Mouse (Mus musculus): Measurements from ENCODE around the gene Defb18. TPM values are rescaled to one million over a fixed set of nuclear protein-coding genes. Genes with fewer than 3 reads are reported as not detected.
"Not testable (repeated sequence)": the region's sequence is repeated elsewhere in the genome, so short reads cannot be mapped to it uniquely, and the experiment has no call there.

The Defb18 gene
- polyA plus RNA-seq (2016; fragmentation: Nextera tagmentation; extraction: Ambion mirVana), result not detected in 2 replicates

DNA sequence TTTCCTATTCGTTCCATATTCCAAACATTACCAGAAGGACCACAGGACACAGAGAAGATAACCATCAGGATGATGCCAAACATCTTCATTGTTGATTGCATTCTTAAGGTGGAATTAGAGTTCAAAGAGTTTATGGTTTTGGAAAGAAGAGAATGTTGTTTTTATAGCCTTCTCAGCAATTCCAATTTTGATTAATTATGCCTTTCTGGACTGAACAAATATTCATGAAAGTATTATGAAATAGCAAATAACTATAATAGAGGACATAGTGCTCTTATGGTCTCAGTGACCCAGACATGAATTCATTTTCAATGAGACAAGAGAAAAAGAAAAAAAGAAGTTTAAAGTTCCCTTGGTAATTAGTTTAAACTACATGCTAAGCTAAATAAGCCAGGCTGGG is at the start of gene Defb18:
Gene Defb18, minus strand, starts transcription at position 101 of the 400 bp plus-strand sequence.
- Histone ChIP-seq H3K27ac (no peak within 1 kb of the TSS), H3K27me3 (replicated peaks) (no peaks in the 10 kb centered on the region), H3K4me2 (no peak within 1 kb of the TSS), H3K4me3 (no peak within 1 kb of the TSS), H3K4me1 (no peaks in the 10 kb centered on the region), H3K9ac (no peak within 1 kb of the TSS), H3K9me3 (replicated peaks) (no peaks in the 10 kb centered on the region), H3K36me3 (no peaks in the 10 kb centered on the region)
- no peak for ATAC-seq
- WGBS (ENCODE audit: insufficient replicate concordance), result 35% methylated on average over 1 of the region's 1 CpGs

DNA sequence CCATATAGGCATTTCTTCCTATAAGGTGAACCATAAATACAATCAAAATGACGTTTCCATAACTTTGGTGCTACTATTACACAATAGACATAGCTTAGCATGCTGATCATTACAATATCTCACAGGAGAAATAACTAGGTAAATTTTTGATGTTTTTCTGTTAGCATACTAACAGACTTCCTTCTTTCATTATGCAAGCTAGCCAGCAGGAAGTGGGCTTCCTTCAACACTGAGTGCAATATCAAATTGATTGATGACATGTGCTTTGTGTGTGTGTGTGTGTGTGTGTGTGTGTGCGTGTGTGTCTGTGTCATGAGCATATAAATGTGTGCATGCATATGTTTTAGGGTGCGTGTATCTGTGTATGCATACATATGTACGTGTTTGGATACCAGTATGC is 33.9 kb upstream of the Defb18 start:
- Histone ChIP-seq H3K9ac (no peak overlapping the region), H3K27me3 (replicated peaks) (no peaks in the 10 kb centered on the region), H3K9me3 (replicated peaks) (no peaks in the 10 kb centered on the region), H3K4me3 (no peak overlapping the region), H3K27ac (no peak overlapping the region), H3K4me2 (no peak overlapping the region), H3K36me3 (no peaks in the 10 kb centered on the region), H3K4me1 (no peaks in the 10 kb centered on the region)
- 59% methylated on average over 4 of the region's 4 CpGs for WGBS (ENCODE audit: insufficient replicate concordance)
- ATAC-seq, result no peak

DNA sequence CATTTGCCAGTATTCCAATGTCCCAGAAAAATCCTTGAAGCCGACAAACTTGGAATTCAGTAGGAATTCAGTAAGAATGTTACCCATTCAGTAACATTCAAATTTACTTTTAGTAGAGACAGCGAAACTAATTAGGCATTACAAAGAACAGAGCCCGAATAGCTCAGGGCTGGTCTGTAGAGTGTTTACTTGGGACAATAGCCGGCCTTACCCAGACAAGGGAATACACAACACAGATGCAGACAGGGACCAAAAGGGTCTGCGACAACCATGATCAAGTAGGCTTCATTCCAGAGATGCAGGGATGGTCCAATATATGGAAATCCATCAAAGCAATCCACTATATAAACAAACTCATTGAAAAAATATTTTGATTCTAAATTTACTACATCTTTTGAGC is 31.6 kb upstream of the Defb18 start:
- Histone ChIP-seq H3K4me3 (no peak overlapping the region), H3K36me3 (no peaks in the 10 kb centered on the region), H3K4me1 (no peaks in the 10 kb centered on the region), H3K9me3 (replicated peaks) (no peaks in the 10 kb centered on the region), H3K4me2 (no peak overlapping the region), H3K27ac (no peak overlapping the region), H3K9ac (no peak overlapping the region), H3K27me3 (replicated peaks) (no peaks in the 10 kb centered on the region)
- WGBS (ENCODE audit: insufficient replicate concordance), result 69% methylated on average over 5 of the region's 5 CpGs
- no peak for ATAC-seq

- Histone ChIP-seq H3K4me1 (no peaks in the 10 kb centered on the region), H3K9me3 (replicated peaks) (no peaks in the 10 kb centered on the region), H3K4me2 (no peak within 1 kb of the TSS), H3K9ac (no peak within 1 kb of the TSS), H3K27me3 (replicated peaks) (no peaks in the 10 kb centered on the region), H3K4me3 (no peak within 1 kb of the TSS), H3K27ac (no peak within 1 kb of the TSS), H3K36me3 (no peaks in the 10 kb centered on the region)
- ATAC-seq, result no peak
Measured at GRCm38 (mm10) chr1:18265038-18265437, 27.8 kb upstream of the Defb18 start, which contains the start of gene Defb41. Gene Defb41, minus strand, starts transcription at chr1:18265138.

DNA sequence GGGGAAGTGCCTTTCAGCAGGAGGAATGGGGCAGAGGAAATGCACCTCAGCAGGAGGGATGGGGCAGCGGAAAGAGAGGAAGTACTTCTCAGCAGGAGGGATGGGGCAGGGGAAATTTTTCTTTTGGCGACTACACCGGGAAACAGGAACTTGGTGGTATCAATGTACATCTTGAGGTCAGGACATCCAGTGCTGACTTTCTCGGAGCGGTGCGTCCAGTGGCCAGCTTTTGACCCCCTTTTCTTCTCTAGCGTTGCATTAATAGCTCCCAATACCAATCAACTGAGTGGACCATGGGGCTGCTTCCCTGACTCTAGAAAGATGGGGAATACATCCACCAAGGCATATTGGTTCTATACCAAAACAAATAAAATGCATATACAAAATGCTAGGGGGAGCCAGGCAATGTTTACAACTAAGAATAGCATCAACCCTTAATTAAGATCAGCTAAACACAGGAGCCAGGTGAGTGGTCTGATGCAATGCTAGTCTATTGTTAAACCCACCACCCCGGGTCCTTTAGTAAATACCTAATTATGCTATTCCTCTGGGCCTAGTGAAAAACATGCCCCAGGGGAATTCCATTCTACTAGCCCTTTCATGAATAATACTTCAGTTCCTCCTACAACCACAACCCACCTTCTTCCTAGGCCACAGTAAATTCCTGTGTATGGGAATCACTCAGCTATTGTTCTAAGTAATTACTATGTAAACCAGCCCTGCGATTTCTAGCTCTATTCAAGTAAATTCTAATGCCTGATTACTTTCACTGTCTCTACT is 8.7 kb upstream of the Defb18 start:
- not testable (repeated sequence) for H3K36me3 ChIP-seq; H3K9me3 ChIP-seq (replicated peaks); H3K4me3 ChIP-seq; H3K4me2 ChIP-seq; H3K4me1 ChIP-seq; ATAC-seq; H3K27ac ChIP-seq; H3K27me3 ChIP-seq (replicated peaks); H3K9ac ChIP-seq
- WGBS (ENCODE audit: insufficient replicate concordance), result 63% methylated on average over 9 of the region's 9 CpGs

DNA sequence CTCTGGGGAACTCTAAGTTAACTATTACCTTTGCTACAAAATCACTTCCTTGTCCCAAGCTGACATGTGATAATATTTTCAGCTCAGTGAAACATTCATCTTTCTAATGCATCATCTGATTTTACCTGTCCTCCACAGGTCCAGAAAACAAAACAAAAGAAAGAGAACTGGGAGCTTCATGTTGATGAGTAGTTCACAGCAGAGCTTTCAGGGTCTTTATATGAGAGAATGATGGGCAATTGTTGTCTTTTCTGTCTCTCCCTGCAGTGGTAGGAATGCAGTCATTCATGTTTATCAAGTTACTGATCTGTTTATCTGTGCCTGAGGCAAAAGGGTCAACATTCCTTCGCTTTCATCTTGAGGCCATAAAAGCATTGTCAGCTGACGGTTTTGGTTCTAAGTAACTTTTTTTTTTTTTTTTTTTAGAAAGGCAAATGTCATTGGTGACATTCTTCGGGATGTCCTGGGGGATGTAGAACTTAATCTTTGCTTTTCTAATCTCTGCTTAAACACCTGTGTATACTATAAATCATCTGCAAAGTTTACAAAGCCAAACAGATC is 13.8 kb downstream of the Defb18 start:
- no peak for ATAC-seq
- Histone ChIP-seq H3K4me2 (no peak overlapping the region), H3K36me3 (no peaks in the 10 kb centered on the region), H3K9me3 (replicated peaks) (no peaks in the 10 kb centered on the region), H3K4me1 (no peaks in the 10 kb centered on the region), H3K27ac (no peak overlapping the region), H3K9ac (no peak overlapping the region), H3K27me3 (replicated peaks) (no peaks in the 10 kb centered on the region), H3K4me3 (no peak overlapping the region)
- 31% methylated on average over 3 of the region's 3 CpGs for WGBS (ENCODE audit: insufficient replicate concordance)

DNA sequence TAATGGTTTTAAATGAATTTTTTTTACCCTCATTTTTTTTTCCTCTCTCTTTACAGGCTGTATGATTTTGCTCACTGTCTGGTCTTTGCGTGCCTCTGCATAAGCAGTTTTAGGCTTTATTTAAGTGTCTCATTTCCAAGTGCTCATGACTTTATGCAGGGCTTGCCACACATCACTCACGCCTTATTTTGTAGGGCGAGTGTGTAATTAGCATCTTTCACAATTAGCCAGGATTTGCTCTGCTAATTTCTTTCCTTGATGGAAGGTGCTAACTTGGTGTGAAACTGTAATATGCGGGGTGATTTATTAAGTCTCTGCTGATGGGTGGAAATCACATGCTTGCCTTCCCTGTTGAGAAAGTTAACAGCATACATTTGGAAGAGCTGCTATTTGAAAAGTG is 45.5 kb downstream of the Defb18 start:
- H3K36me3 ChIP-seq, result no peaks in the 10 kb centered on the region
- 36% methylated on average over 4 of the region's 4 CpGs for WGBS (ENCODE audit: insufficient replicate concordance)
- H3K27me3 ChIP-seq (replicated peaks), result no peaks in the 10 kb centered on the region
- no peak overlapping the region for H3K27ac ChIP-seq
- ATAC-seq, result no peak
- H3K4me2 ChIP-seq, result no peak overlapping the region
- H3K4me1 ChIP-seq, result no peaks in the 10 kb centered on the region
- no peak overlapping the region for H3K4me3 ChIP-seq
- H3K9me3 ChIP-seq (replicated peaks), result no peaks in the 10 kb centered on the region
- no peak overlapping the region for H3K9ac ChIP-seq

DNA sequence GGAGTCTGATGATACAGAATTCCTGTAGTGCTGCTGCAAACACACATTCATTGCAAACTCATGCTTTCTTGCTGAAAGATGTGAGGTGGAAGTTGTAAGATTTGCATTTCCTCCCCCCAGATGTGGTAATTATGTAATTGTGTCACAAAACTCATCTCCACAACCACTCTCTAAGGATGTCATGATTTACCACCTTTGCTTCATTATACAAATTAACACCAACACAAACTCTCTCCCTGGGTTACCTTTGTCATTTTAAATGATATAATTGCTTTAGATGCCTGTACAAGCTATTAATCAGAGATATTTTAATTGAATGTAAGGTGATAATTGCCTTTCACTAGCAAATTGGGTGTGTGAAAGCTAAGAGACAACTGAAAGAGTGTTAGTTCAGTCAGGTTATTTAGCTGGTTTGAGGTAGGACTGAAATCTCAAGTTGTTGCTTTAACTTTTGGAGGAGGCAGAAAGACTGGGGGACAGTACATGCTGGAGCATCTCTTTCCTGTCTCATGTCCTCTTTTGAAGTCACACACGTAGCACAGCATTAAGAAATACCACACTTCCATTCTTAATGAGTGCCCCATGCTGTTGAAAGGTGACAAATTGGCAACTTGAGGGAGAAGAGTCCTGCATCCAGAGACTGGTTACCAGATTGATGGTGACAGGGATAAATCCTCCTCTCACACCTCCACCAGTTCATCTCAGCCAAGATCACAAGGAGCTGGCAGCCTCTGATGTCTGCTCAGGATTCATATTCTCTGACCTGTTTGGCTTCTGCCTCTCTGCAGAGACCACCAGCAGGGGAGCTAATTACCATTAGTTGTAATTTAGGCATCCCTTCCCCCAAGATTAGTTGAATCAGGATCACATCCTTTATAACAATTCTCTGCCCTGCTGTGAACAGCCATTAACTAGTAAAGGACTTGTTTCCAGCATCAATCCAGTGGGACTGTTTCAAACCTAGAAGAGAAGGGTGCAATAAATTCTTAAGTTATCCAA is 46.2 kb downstream of the Defb18 start:
- H3K36me3 ChIP-seq, result no peaks in the 10 kb centered on the region
- no peaks in the 10 kb centered on the region for H3K9me3 ChIP-seq (replicated peaks)
- no peak overlapping the region for H3K27ac ChIP-seq
- H3K27me3 ChIP-seq (replicated peaks), result no peaks in the 10 kb centered on the region
- no peak overlapping the region for H3K4me2 ChIP-seq
- 14% methylated on average over 1 of the region's 1 CpGs for WGBS (ENCODE audit: insufficient replicate concordance)
- ATAC-seq, result no peak
- no peak overlapping the region for H3K4me3 ChIP-seq
- H3K9ac ChIP-seq, result no peak overlapping the region
- no peaks in the 10 kb centered on the region for H3K4me1 ChIP-seq

Other genes with a start within 250 kb of the Defb18 start
- not detected in 2 replicates for gene Crisp4, start 91.5 kb downstream of the Defb18 start, polyA plus RNA-seq (2016; fragmentation: Nextera tagmentation; extraction: Ambion mirVana)
- gene Defb41, start 27.7 kb upstream of the Defb18 start, polyA plus RNA-seq (2016; fragmentation: Nextera tagmentation; extraction: Ambion mirVana), result not detected in 2 replicates